Mouse (Mus musculus): ENCODE data around the gene Rai14. TPM values are rescaled to one million over a fixed set of nuclear protein-coding genes. Genes with fewer than 3 reads are reported as not detected.

Rai14 gene
- polyA plus RNA-seq, 1 experiment from 2014 or later, result 17.4 TPM

- Histone ChIP-seq H3K4me1 (replicated peaks) (0 out of 2 replicates have a peak, but pooled peaks cover 2% of the 10 kb centered on the region), H3K27ac (no peak overlapping the region), H3K36me3 (no peaks in the 10 kb centered on the region), H3K4me2 (replicated peaks) (no peak overlapping the region), H3K9me3 (no peaks in the 10 kb centered on the region), H3K27me3 (replicated peaks) (no peaks in the 10 kb centered on the region), H3K4me3 (replicated peaks) (no peak overlapping the region), H3K9ac (no peak overlapping the region)
- ATAC-seq, result no peak
- WGBS, result 75% methylated on average over 2 of the region's 2 CpGs
Observed at GRCm38 (mm10) chr15:10658803-10659202, 55.6 kb downstream of the Rai14 start.

- Histone ChIP-seq H3K4me3 (replicated peaks) (no peak overlapping the region), H3K4me1 (replicated peaks) (no peaks in the 10 kb centered on the region), H3K27me3 (replicated peaks) (no peaks in the 10 kb centered on the region), H3K36me3 (no peaks in the 10 kb centered on the region), H3K9ac (no peak overlapping the region), H3K4me2 (replicated peaks) (no peak overlapping the region), H3K9me3 (no peaks in the 10 kb centered on the region), H3K27ac (no peak overlapping the region)
- 88% methylated on average over 5 of the region's 5 CpGs for WGBS
- ATAC-seq, result no peak
Observed at GRCm38 (mm10) chr15:10656146-10656545, 58.3 kb downstream of the Rai14 start.

- no peak for ATAC-seq
- Histone ChIP-seq H3K4me1 (replicated peaks) (no peaks in the 10 kb centered on the region), H3K4me3 (replicated peaks) (no peak overlapping the region), H3K36me3 (no peaks in the 10 kb centered on the region), H3K9ac (no peak overlapping the region), H3K27ac (no peak overlapping the region), H3K27me3 (replicated peaks) (no peaks in the 10 kb centered on the region), H3K9me3 (no peaks in the 10 kb centered on the region), H3K4me2 (replicated peaks) (no peak overlapping the region)
- 52% methylated on average over 8 of the region's 8 CpGs for whole genome bisulfite sequencing
Observed at GRCm38 (mm10) chr15:10655151-10655905, 59.1 kb downstream of the Rai14 start.

GRCm38 (mm10) chr15:10654696-10655095, 59.7 kb downstream of the Rai14 start:
- WGBS, result 78% methylated on average over 1 of the region's 1 CpGs
- Histone ChIP-seq H3K4me1 (replicated peaks) (no peaks in the 10 kb centered on the region), H3K27me3 (replicated peaks) (no peaks in the 10 kb centered on the region)

GRCm38 (mm10) chr15:10652931-10653475, 61.4 kb downstream of the Rai14 start:
- Histone ChIP-seq H3K4me2 (replicated peaks) (no peak overlapping the region), H3K4me1 (replicated peaks) (peaks cover 8% of the 10 kb centered on the region), H3K27me3 (replicated peaks) (no peaks in the 10 kb centered on the region), H3K27ac (no peak overlapping the region), H3K9me3 (no peaks in the 10 kb centered on the region), H3K4me3 (replicated peaks) (no peak overlapping the region), H3K36me3 (no peaks in the 10 kb centered on the region), H3K9ac (no peak overlapping the region)
- ATAC-seq, result peak; percentile 68
- 42% methylated on average over 2 of the region's 2 CpGs for WGBS

More at GRCm38 (mm10) chr15:10654696-10655095, 59.7 kb downstream of the Rai14 start:
- no peak overlapping the region for H3K4me2 ChIP-seq (replicated peaks)
- H3K9ac ChIP-seq, result no peak overlapping the region
- no peak for ATAC-seq
- H3K27ac ChIP-seq, result no peak overlapping the region
- H3K9me3 ChIP-seq, result no peaks in the 10 kb centered on the region
- H3K4me3 ChIP-seq (replicated peaks), result no peak overlapping the region
- H3K36me3 ChIP-seq, result no peaks in the 10 kb centered on the region

- WGBS, result 17% methylated on average over 6 of the region's 6 CpGs
- ATAC-seq, result peak; percentile 69
Observed at GRCm38 (mm10) chr15:10648372-10649109, 65.9 kb downstream of the Rai14 start.

GRCm38 (mm10) chr15:10646297-10646696, 68.1 kb downstream of the Rai14 start:
- H3K27ac ChIP-seq, result peak overlapping the region; percentile 41

More at GRCm38 (mm10) chr15:10648372-10649109, 65.9 kb downstream of the Rai14 start:
- H3K27me3 ChIP-seq (replicated peaks), result no peaks in the 10 kb centered on the region
- H3K9me3 ChIP-seq, result no peaks in the 10 kb centered on the region
- no peak overlapping the region for H3K9ac ChIP-seq
- H3K4me1 ChIP-seq (replicated peaks), result peaks cover 24% of the 10 kb centered on the region
- H3K4me3 ChIP-seq (replicated peaks), result no peak overlapping the region
- no peaks in the 10 kb centered on the region for H3K36me3 ChIP-seq
- 0 out of 2 replicates have a peak overlapping the region, but pooled peaks have one; percentile 24 for H3K4me2 ChIP-seq (replicated peaks)
- H3K27ac ChIP-seq, result no peak overlapping the region

GRCm38 (mm10) chr15:10645101-10645500, 69.3 kb downstream of the Rai14 start:
- no peak overlapping the region for H3K4me2 ChIP-seq (replicated peaks)
- no peaks in the 10 kb centered on the region for H3K9me3 ChIP-seq
- no peaks in the 10 kb centered on the region for H3K27me3 ChIP-seq (replicated peaks)
- peaks cover 24% of the 10 kb centered on the region for H3K4me1 ChIP-seq (replicated peaks)
- H3K27ac ChIP-seq, result no peak overlapping the region
- peak; percentile 50 for ATAC-seq
- no peak overlapping the region for H3K9ac ChIP-seq
- no peaks in the 10 kb centered on the region for H3K36me3 ChIP-seq
- 39% methylated on average over 8 of the region's 8 CpGs for WGBS
- no peak overlapping the region for H3K4me3 ChIP-seq (replicated peaks)

More at GRCm38 (mm10) chr15:10646297-10646696, 68.1 kb downstream of the Rai14 start:
- H3K27me3 ChIP-seq (replicated peaks), result no peaks in the 10 kb centered on the region
- peak; percentile 50 for ATAC-seq
- H3K9me3 ChIP-seq, result no peaks in the 10 kb centered on the region
- no peaks in the 10 kb centered on the region for H3K36me3 ChIP-seq
- no peak overlapping the region for H3K4me2 ChIP-seq (replicated peaks)
- 70% methylated on average over 5 of the region's 5 CpGs for WGBS
- no peak overlapping the region for H3K4me3 ChIP-seq (replicated peaks)
- peaks cover 24% of the 10 kb centered on the region for H3K4me1 ChIP-seq (replicated peaks)
- H3K9ac ChIP-seq, result no peak overlapping the region

GRCm38 (mm10) chr15:10643819-10644218, 70.6 kb downstream of the Rai14 start:
- no peaks in the 10 kb centered on the region for H3K36me3 ChIP-seq
- H3K27me3 ChIP-seq (replicated peaks), result no peaks in the 10 kb centered on the region
- no peak overlapping the region for H3K27ac ChIP-seq
- no peak overlapping the region for H3K4me2 ChIP-seq (replicated peaks)
- no peak for ATAC-seq
- no peak overlapping the region for H3K9ac ChIP-seq
- 92% methylated on average over 3 of the region's 3 CpGs for WGBS
- peaks cover 24% of the 10 kb centered on the region for H3K4me1 ChIP-seq (replicated peaks)
- no peak overlapping the region for H3K4me3 ChIP-seq (replicated peaks)
- H3K9me3 ChIP-seq, result no peaks in the 10 kb centered on the region

- Histone ChIP-seq H3K27ac (no peak overlapping the region), H3K27me3 (replicated peaks) (no peaks in the 10 kb centered on the region), H3K4me3 (replicated peaks) (no peak overlapping the region), H3K9ac (no peak overlapping the region), H3K4me2 (replicated peaks) (no peak overlapping the region), H3K4me1 (replicated peaks) (peaks cover 18% of the 10 kb centered on the region), H3K9me3 (no peaks in the 10 kb centered on the region), H3K36me3 (no peaks in the 10 kb centered on the region)
- ATAC-seq, result no peak
- 62% methylated on average over 4 of the region's 4 CpGs for WGBS
Observed at GRCm38 (mm10) chr15:10643224-10643623, 71.2 kb downstream of the Rai14 start.

- Histone ChIP-seq H3K27ac (no peak overlapping the region), H3K4me3 (replicated peaks) (no peak overlapping the region), H3K9me3 (no peaks in the 10 kb centered on the region), H3K36me3 (no peaks in the 10 kb centered on the region), H3K4me1 (replicated peaks) (peaks cover 10% of the 10 kb centered on the region; the same call in 1 of the 2 replicates), H3K27me3 (replicated peaks) (no peaks in the 10 kb centered on the region), H3K9ac (no peak overlapping the region), H3K4me2 (replicated peaks) (no peak overlapping the region)
- 61% methylated on average over 5 of the region's 5 CpGs for WGBS
- ATAC-seq, result no peak
Observed at GRCm38 (mm10) chr15:10642419-10642818, 72.0 kb downstream of the Rai14 start.

GRCm38 (mm10) chr15:10640721-10641120, 73.7 kb downstream of the Rai14 start:
- no peak overlapping the region for H3K4me2 ChIP-seq (replicated peaks)
- no peak overlapping the region for H3K9ac ChIP-seq
- H3K4me3 ChIP-seq (replicated peaks), result no peak overlapping the region
- no peaks in the 10 kb centered on the region for H3K27me3 ChIP-seq (replicated peaks)
- 0 out of 2 replicates have a peak, but pooled peaks cover 7% of the 10 kb centered on the region for H3K4me1 ChIP-seq (replicated peaks)
- no peak for ATAC-seq
- H3K36me3 ChIP-seq, result no peaks in the 10 kb centered on the region
- H3K9me3 ChIP-seq, result no peaks in the 10 kb centered on the region
- H3K27ac ChIP-seq, result no peak overlapping the region
- 85% methylated on average over 3 of the region's 3 CpGs for WGBS

Measured in intestine, embryonic 15.5 days (tissue).